19 mouse cellular contexts compared by ENCODE assay signal in the genomic region with DNA sequence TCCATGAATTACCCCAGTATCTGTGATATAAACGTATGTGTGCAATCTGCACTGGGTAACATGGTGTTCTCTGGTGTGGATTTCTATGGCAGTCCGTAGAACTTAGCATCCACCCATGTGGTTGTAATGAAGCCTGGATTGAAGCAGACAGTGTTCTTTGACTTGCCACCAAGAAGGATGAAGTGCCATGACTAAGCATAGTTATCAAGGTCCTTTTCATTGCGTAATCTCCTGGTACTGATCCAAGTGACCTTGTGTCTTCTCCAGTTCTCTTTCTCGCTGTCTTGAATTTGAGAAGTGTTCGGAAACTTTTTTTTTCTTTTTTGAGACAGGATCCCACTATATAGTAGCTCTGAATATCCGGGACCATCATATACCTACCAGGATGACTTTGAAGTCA. TPM values are rescaled to one million over a fixed set of nuclear protein-coding genes. Genes with fewer than 3 reads are reported as not detected.
DNase-seq lines count a peak whose midpoint lies in the region; ATAC-seq and TF ChIP-seq lines count a peak whose summit lies in the region.
"Had no signal": no experiment of that assay in that cellular context is flagged by ENCODE, and none has a peak within 500 bp of the region (broad histone marks: within the 10 kb centered on the region; RNA-seq: fewer than 3 reads in every experiment).

No protein-coding gene starts in this region.

- H3K9ac ChIP-seq in kidney, embryonic 15.5 days: no peak overlapping the region
- H3K9ac ChIP-seq: forebrain, embryonic 13.5 days; liver, embryonic 13.5 days had no signal

- 64% methylated on average over 6 of the region's 6 CpGs for WGBS in kidney, adult 2 months
- WGBS in kidney, embryonic 15.5 days: 88% methylated on average over 6 of the region's 6 CpGs

- no peaks in the 10 kb centered on the region for H3K36me3 ChIP-seq in kidney, adult 2 months (ENCODE audit: control insufficient read depth, insufficient read depth, low read length)
- no peaks in the 10 kb centered on the region for H3K36me3 ChIP-seq in kidney, embryonic 15.5 days
- H3K36me3 ChIP-seq: limb, embryonic 10.5 days; liver, embryonic 13.5 days had no signal

- H3K27ac ChIP-seq in kidney, adult 2 months (ENCODE audit: insufficient read depth, low read depth, low read length): peak overlapping the region; percentile 87
- H3K27ac ChIP-seq in kidney, embryonic 15.5 days: no peak overlapping the region
- H3K27ac ChIP-seq: forebrain, embryonic 13.5 days; kidney, postnatal 0 days; limb, embryonic 10.5 days; liver, embryonic 13.5 days; stomach, postnatal 0 days had no signal

- H3K27me3 ChIP-seq in kidney, adult 2 months (replicated peaks; ENCODE audit: control insufficient read depth, insufficient read depth, low read length): no peaks in the 10 kb centered on the region
- no peaks in the 10 kb centered on the region for H3K27me3 ChIP-seq in kidney, embryonic 15.5 days
- H3K27me3 ChIP-seq: forebrain, embryonic 13.5 days; liver, embryonic 13.5 days had no signal

- no peak for TF ChIP-seq CTCF in kidney, adult 2 months (conservative IDR thresholded peaks at IDR 0.05; ENCODE audit: insufficient read depth, insufficient read length, low read depth, low read length)

- no peaks in the 10 kb centered on the region for H3K9me3 ChIP-seq in kidney, embryonic 15.5 days (replicated peaks)
- H3K9me3 ChIP-seq: forebrain, embryonic 13.5 days; limb, embryonic 10.5 days; liver, embryonic 13.5 days had no signal

- peaks cover 31% of the 10 kb centered on the region for H3K4me1 ChIP-seq in kidney, adult 2 months (ENCODE audit: control insufficient read depth, insufficient read depth, low read length)
- H3K4me1 ChIP-seq in kidney, embryonic 15.5 days: 0 out of 2 replicates have a peak, but pooled peaks cover 2% of the 10 kb centered on the region
- H3K4me1 ChIP-seq: forebrain, embryonic 13.5 days; limb, embryonic 10.5 days; liver, embryonic 13.5 days had no signal

- no peak for ATAC-seq in kidney, embryonic 15.5 days (replicated peaks; ENCODE audit: low FRiP score)
- ATAC-seq in granulocyte monocyte progenitor cell, adult 5-6 weeks (replicated peaks; ENCODE audit: poor library complexity, severe bottlenecking): peak; percentile 59
- ATAC-seq: forebrain, embryonic 13.5 days; hindbrain, embryonic 16.5 days had no signal

- H3K4me3 ChIP-seq in kidney, adult 2 months (ENCODE audit: insufficient read depth, low read depth, low read length): no peak overlapping the region
- H3K4me3 ChIP-seq in kidney, embryonic 15.5 days (replicated peaks): no peak overlapping the region
- H3K4me3 ChIP-seq: forebrain, embryonic 13.5 days; limb, embryonic 10.5 days; liver, embryonic 13.5 days had no signal

- H3K4me2 ChIP-seq in kidney, embryonic 15.5 days: no peak overlapping the region
- H3K4me2 ChIP-seq: forebrain, embryonic 13.5 days; liver, embryonic 13.5 days had no signal

- peak; percentile 76 to 97 for DNase-seq in adrenal gland, adult (ENCODE audit: inconsistent age in 2 of 2, low spot score in 1 of 2)
- no peak for DNase-seq in adrenal gland, postnatal 25 days
- DNase-seq in kidney, adult 2 months: peak; percentile 93
- peak; percentile 10 for DNase-seq in 3T3-L1 (ENCODE audit: low read depth, low spot score)
- DNase-seq in right cerebral cortex, postnatal 36 days (ENCODE audit: low spot score in 2 of 2): no peak
- no peak for DNase-seq in Muller cell, postnatal 12 days (ENCODE audit: inconsistent ontology term)
- DNase-seq: cerebellum, postnatal 10 days; liver, embryonic 13.5 days; thymus, postnatal 25 days had no signal

- no peak for TF ChIP-seq POLR2A in kidney, adult 2 months (IDR thresholded peaks at IDR 0.05; ENCODE audit: low read depth, low read length)

RNA-seq across cellular contexts. Expression of a gene that starts 20.1 kb away (rescaled TPM):
- not detected in 2 replicates for total RNA-seq in adrenal gland, postnatal 25 days (2021)
- polyA plus RNA-seq in kidney, adult 2 months (2012; rRNA removed): 1.0 and 2.5 TPM in 2 replicates
- polyA plus RNA-seq in kidney, embryonic 15.5 days (2015; fragmentation: Nextera tagmentation; extraction: Ambion mirVana): 7.2 and 8.0 TPM in 2 replicates
- not detected in 2 replicates for total RNA-seq in granulocyte monocyte progenitor cell, adult 5-6 weeks (2014; fragmentation: Nextera tagmentation)
- not detected in 2 replicates for total RNA-seq in granulocyte monocyte progenitor cell, adult 5-6 weeks (2017)
- total RNA-seq: adrenal gland, postnatal 36 days; layer of hippocampus, postnatal 25 days; megakaryocyte, adult 5-6 weeks had no signal
- polyA plus RNA-seq: forebrain, embryonic 13.5 days had no signal

RNA-seq across cellular contexts. Expression of a gene that starts 20.3 kb away (rescaled TPM):
- 4.0 and 8.3 TPM in 2 replicates for total RNA-seq in adrenal gland, postnatal 25 days (2021)
- polyA plus RNA-seq in kidney, adult 2 months (2012; rRNA removed): 68.9 and 77.1 TPM in 2 replicates
- 3.8 and 4.8 TPM in 2 replicates for polyA plus RNA-seq in kidney, embryonic 15.5 days (2015; fragmentation: Nextera tagmentation; extraction: Ambion mirVana)
- total RNA-seq in granulocyte monocyte progenitor cell, adult 5-6 weeks (2014; fragmentation: Nextera tagmentation): 0.83 and 3.4 TPM in 2 replicates
- total RNA-seq in granulocyte monocyte progenitor cell, adult 5-6 weeks (2017): 0.34 and 0.41 TPM in 2 replicates

Comparison
In these comparisons a context has a peak if more than half of its experiments do, and no peak if none do; other contexts are left out.
1. DNase-seq: peak in adrenal gland, adult (2 of 2), kidney, adult 2 months (single experiment) and 3T3-L1 (single experiment); none in adrenal gland, postnatal 25 days (single experiment), right cerebral cortex, postnatal 36 days (0 of 2) and Muller cell, postnatal 12 days (single experiment).